Mouse (Mus musculus) liver, postnatal 0 days (tissue): ENCODE results near the gene Pld4. TPM values are rescaled to one million over a fixed set of nuclear protein-coding genes. Genes with fewer than 3 reads are reported as not detected.
A peak's percentile ranks its signal among the peaks of the same experiment; 100 is the strongest.

Experiments used
- ATAC-seq: fragments of 200-750 bp; cut with Nextera tagmentation; 2 replicates; pipeline ENCODE4 v1.8.0; 2017; ENCODE audit warnings: mild to moderate bottlenecking, moderate library complexity
- DNase-seq: peaks from one replicate; pipeline ENCODE4 v3.0.0-alpha.2; 2016
- H3K27ac ChIP-seq: fragments of 300-500 bp; sonication (generic); 2 replicates; pipeline ENCODE4 v1.5.1; 2014; ENCODE audit warnings: antibody characterized with exemption, moderate library complexity, mild to moderate bottlenecking, low read depth
- H3K27me3 ChIP-seq: fragments of 300-500 bp; sonication (generic); 2 replicates; pipeline ENCODE4 v1.6.1; 2014; ENCODE audit warnings: low read length, control low read depth, mixed read lengths; ENCODE audit not compliant: insufficient read depth
- H3K36me3 ChIP-seq: fragments of 300-500 bp; sonication (generic); replicated peaks from 2 replicates; pipeline ENCODE4 v1.6.1; 2014; ENCODE audit warnings: mild to moderate bottlenecking, control low read depth, low read length, moderate library complexity, mixed read lengths; ENCODE audit not compliant: insufficient read depth
- H3K4me1 ChIP-seq: fragments of 300-500 bp; sonication (generic); 2 replicates; pipeline ENCODE4 v1.6.1; 2014; ENCODE audit warnings: antibody characterized with exemption, mild to moderate bottlenecking, control low read depth; ENCODE audit not compliant: insufficient read depth
- H3K4me2 ChIP-seq: fragments of 300-500 bp; sonication (generic); 2 replicates; pipeline ENCODE4 v1.6.1; 2014; ENCODE audit warnings: low read depth, mild to moderate bottlenecking, low read length, moderate library complexity, mixed read lengths
- H3K4me3 ChIP-seq: fragments of 300-500 bp; sonication (generic); 2 replicates; pipeline ENCODE4 v1.5.1; 2014; ENCODE audit warnings: low read depth, low read length
- H3K9ac ChIP-seq: fragments of 300-500 bp; sonication (generic); replicated peaks from 2 replicates; pipeline ENCODE4 v1.6.1; 2014; ENCODE audit warnings: mild to moderate bottlenecking, moderate library complexity
- H3K9me3 ChIP-seq: fragments of 300-500 bp; sonication (generic); 2 replicates; pipeline ENCODE4 v1.6.1; 2016; ENCODE audit warnings: mild to moderate bottlenecking, control low read depth, low read length, mixed read lengths
- CTCF ChIP-seq: sonication (generic); IDR thresholded peaks from 2 replicates; pipeline ENCODE4 v1.5.1; 2016; ENCODE audit warnings: antibody characterized with exemption, low read depth
- EP300 ChIP-seq: IDR thresholded peaks from 2 replicates; pipeline ENCODE4 v1.6.1; 2016; ENCODE audit warnings: antibody characterized with exemption, low read depth, mild to moderate bottlenecking
- WGBS: fragments of 180-500 bp; shearing (Covaris S2); extraction: QIAGEN DNeasy Blood & Tissue Kit; methylation state at CpG from one replicate; pipeline ENCODE4 v1.1.7; 2014; ENCODE audit not compliant: insufficient replicate concordance; 5-methylcytosine and 5-hydroxymethylcytosine counted together
- polyA plus RNA-seq: library from polyadenylated mRNA; unstranded; fragments of >200 nt; fragmentation: Nextera tagmentation; extraction: Ambion mirVana; gene quantifications from 2 replicates; pipeline ENCODE4 v1.2.1, GENCODE M21; 2015

The Pld4 gene
- polyA plus RNA-seq, 1 experiment from 2014 or later: 22.4 TPM

DNA sequence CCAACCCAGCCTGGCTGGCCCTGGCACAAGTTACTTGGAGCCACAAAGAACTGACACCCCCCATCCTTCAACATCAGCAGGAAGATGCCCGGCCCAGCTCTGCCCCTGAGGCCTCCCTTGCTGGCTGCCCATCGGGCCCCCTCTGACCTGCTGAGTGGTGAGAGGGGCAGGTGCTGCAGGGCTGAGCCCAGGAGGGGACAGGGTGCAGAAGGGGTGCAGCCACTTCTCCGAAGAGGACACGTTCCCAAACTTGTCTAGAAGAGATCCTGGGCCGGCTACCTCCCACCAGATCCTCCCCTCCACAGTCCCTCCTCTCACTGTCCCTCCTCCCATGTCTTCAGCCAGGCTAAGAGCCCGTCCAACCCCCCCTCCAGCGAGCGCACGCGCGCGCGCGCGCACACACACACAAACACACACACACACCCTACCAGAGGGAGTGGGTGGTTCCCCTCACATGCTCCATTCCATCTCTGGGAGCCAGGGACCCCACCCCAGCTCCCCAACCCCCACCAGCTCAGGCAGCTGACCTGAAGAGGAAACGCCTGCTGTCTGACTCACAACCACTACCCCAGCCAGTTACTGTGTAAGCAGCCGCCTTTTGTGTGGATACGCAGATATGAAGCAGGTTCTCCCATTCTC, 35.1 kb downstream of the Pld4 start:
- DNase-seq: no peak
- Histone ChIP-seq H3K36me3 (no peaks in the 10 kb centered on the region), H3K4me1 (no peaks in the 10 kb centered on the region), H3K9ac (no peak overlapping the region), H3K4me3 (no peak overlapping the region), H3K4me2 (no peak overlapping the region), H3K27me3 (peaks cover 17% of the 10 kb centered on the region), H3K9me3 (no peaks in the 10 kb centered on the region), H3K27ac (no peak overlapping the region)
- ATAC-seq: no peak
- no peak for TF ChIP-seq CTCF
- TF ChIP-seq EP300: no peak
- WGBS: 35% methylated on average over 18 of the region's 18 CpGs

DNA sequence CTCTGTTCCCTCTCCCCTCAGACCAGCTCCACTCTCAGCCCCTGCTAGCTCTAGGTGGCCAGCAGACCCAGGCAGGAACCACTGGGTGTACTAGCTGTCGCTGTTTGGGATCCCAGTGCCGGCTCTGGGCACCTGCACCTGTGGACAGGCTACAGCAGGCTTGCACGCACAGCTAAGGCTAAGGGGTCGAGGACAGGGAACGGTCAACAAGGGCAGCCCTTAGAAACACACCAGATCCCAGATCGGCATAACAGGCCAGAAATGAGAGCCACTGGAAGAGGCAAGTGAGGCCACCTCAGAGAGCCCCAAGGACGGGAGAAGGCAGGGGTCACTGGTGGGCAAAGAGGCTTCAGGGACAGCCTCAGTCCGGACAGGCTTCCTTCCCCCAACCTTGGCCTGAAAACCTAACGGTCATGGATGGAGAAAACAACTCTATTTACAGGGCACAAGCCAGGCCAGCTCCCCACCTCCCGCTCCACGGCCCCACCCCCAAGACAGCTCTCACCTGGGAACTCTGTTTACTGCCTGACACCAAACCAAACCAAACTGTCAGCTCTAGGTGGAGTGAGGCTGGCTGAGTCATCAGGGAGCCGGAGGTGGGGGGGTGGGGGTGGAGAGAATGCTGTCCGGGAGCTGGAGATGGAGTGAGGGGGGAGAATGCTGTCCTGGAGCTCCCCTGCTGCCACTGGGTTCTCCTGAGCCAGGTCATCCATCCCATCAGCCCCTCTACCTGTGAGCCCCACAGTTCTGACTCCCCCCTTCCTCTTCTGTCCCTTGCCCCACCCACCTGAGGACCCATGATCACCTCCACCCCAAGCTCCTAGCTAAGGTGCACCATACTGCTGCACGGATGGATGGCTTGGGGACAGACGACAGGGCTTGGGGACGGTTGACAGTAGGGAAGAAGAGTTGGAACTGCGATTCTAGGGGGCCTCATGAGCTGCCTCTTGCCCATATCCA, 36.4 kb downstream of the Pld4 start:
- H3K4me1 ChIP-seq: peaks cover 1% of the 10 kb centered on the region; the same call in 1 of the 2 replicates

DNA sequence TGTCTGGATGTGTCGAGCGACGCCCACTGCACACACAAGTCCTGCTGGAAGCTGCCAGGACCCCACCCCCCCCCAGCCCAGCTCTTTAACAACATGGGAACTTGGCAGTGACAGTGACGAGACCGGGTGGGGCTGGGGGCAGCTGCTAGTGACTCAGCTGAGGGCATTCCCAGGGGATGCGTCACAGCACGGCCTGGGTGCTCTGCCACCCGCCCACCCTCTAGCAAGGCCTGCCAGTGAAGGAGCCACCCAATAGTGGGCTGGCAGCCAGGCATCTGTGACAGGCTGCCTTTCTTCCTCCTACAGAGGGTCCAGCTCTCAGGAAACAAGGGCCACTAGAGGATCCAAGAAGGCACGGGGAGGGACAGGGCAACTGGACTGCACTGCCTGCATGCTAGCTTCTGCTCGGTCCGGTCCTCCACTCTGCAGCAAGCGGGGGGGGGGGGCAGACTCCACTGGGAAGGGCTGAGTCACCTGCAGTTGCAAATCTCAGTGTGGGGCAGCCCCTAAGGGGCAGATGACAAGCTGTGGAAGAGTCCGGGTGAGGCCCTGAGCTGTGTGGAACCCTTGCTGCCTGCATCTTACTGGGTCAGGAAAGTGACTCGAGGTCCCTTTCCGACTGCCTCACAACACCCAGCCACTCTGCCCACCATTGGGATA, 37.3 kb downstream of the Pld4 start:
- TF ChIP-seq CTCF (no peak), EP300 (no peak)
- Histone ChIP-seq H3K4me3 (no peak overlapping the region), H3K4me2 (no peak overlapping the region), H3K27me3 (peaks cover 38% of the 10 kb centered on the region), H3K9me3 (no peaks in the 10 kb centered on the region), H3K9ac (no peak overlapping the region), H3K4me1 (peaks cover 9% of the 10 kb centered on the region; the same call in 1 of the 2 replicates), H3K36me3 (no peaks in the 10 kb centered on the region), H3K27ac (no peak overlapping the region)
- WGBS: 60% methylated on average over 15 of the region's 15 CpGs
- ATAC-seq (no peak), DNase-seq (no peak)

More for the DNA sequence above, 36.4 kb downstream of the Pld4 start:
- Histone ChIP-seq H3K9me3 (no peaks in the 10 kb centered on the region), H3K36me3 (no peaks in the 10 kb centered on the region), H3K9ac (no peak overlapping the region), H3K4me3 (no peak overlapping the region), H3K27ac (no peak overlapping the region), H3K4me2 (no peak overlapping the region), H3K27me3 (peaks cover 29% of the 10 kb centered on the region)
- TF ChIP-seq EP300: no peak
- TF ChIP-seq CTCF: no peak
- no peak for DNase-seq
- WGBS: 40% methylated on average over 17 of the region's 17 CpGs
- peak; percentile 54; the same call in 1 of the 2 replicates for ATAC-seq

DNA sequence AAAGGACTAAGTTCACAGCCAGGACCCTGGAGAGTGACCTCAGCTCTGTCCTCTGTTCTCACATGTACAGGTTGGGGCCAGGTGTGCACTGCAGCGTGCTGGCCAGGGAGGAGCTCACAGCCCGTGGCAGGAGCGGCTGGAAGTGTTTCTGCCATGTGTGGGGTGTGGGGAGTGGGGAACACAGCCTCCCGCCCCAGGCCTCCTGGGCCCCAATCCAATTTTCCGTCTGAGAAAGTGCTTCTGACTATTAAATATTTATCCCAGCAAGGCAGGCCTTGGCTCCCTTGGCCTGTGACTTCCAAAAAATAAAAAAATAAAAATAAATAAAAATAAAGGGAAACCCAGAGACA, 37.9 kb downstream of the Pld4 start:
- Histone ChIP-seq H3K27me3 (peaks cover 43% of the 10 kb centered on the region), H3K4me2 (no peak overlapping the region), H3K4me1 (peaks cover 9% of the 10 kb centered on the region; the same call in 1 of the 2 replicates), H3K4me3 (no peak overlapping the region), H3K36me3 (no peaks in the 10 kb centered on the region), H3K27ac (no peak overlapping the region), H3K9ac (no peak overlapping the region), H3K9me3 (no peaks in the 10 kb centered on the region)
- DNase-seq: no peak
- no peak for ATAC-seq
- WGBS: 52% methylated on average over 5 of the region's 5 CpGs
- no peak for TF ChIP-seq EP300
- TF ChIP-seq CTCF: no peak

DNA sequence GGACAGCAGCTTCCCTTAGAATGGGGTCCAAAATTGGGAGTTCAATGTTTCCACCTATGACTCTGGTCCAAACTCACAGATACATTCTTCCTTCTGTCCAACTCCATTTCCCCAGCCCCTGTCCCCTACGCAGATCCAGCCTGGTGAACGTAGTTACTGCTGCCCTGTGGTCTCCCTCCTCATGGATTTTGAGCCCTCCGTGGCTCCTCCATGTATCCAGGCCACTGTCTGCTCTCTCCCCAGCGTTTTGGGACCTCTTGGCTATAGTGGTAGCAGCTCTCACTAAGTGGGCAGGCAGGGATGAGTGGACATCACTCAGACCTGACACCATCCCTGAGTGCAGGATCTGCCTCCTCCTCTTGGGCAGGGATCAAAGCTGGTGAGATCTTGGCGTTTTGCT, 38.3 kb downstream of the Pld4 start:
- Histone ChIP-seq H3K27ac (no peak overlapping the region), H3K36me3 (no peaks in the 10 kb centered on the region), H3K4me2 (no peak overlapping the region), H3K4me3 (no peak overlapping the region), H3K27me3 (peaks cover 47% of the 10 kb centered on the region), H3K9me3 (no peaks in the 10 kb centered on the region), H3K4me1 (peaks cover 9% of the 10 kb centered on the region; the same call in 1 of the 2 replicates), H3K9ac (no peak overlapping the region)
- ATAC-seq: no peak
- TF ChIP-seq CTCF: no peak
- DNase-seq: no peak
- WGBS: 69% methylated on average over 5 of the region's 5 CpGs
